Mouse (Mus musculus): ENCODE results near the gene Fgfr2. TPM values are rescaled to one million over a fixed set of nuclear protein-coding genes. Genes with fewer than 3 reads are reported as not detected.
"Not testable (repeated sequence)": the region's sequence is repeated elsewhere in the genome, so short reads cannot be mapped to it uniquely, and the experiment has no call there.

Fgfr2 gene
- polyA plus RNA-seq, 1 experiment from 2014 or later, result 18.5 TPM

DNA sequence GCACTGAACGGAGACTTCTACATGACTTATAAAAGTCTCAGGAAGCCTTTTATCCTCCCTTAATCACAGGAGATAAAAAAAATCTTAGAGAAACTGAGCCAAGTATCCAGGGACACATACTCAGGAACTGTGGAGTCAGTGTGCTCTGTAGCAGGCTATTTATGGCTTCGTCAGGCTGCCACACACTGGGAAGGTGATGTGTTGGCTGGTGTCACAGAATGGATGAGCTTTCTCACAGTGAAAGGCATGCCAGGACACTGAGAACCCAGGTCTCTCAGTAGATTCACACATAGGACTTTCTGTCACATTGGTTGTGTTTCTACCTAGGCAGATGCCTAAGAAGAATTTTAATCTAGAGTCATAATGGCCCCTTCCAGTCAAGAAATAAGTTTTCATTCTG is 2008.7 kb downstream of the Fgfr2 start:
- no peak overlapping the region for H3K4me2 ChIP-seq
- H3K36me3 ChIP-seq, result no peaks in the 10 kb centered on the region
- 61% methylated on average over 2 of the region's 2 CpGs for WGBS (ENCODE audit: insufficient replicate concordance)
- H3K27ac ChIP-seq, result no peak overlapping the region
- H3K4me3 ChIP-seq, result no peak overlapping the region
- H3K4me1 ChIP-seq, result no peaks in the 10 kb centered on the region
- no peak overlapping the region for H3K9ac ChIP-seq
- no peak for ATAC-seq
- no peaks in the 10 kb centered on the region for H3K9me3 ChIP-seq (replicated peaks)
- H3K27me3 ChIP-seq (replicated peaks), result no peaks in the 10 kb centered on the region

DNA sequence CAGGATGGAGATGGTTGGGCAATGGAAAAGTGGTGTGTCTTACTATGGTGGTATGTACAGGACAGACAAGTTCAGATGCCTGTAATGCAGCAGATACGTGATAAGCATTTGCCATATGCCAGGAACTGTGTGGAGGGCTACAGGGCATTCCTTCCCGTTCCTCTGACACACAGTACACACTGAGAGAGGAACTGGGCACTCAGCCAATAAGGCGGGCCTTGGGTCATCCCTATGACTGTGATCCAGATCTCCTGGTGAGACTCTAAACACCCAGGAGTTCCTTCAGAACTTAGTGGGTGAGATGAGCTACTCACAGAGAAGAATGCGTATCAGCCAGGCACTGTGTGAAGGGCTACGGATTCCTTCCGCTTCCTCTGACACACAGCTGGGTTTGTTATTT is 2009.5 kb downstream of the Fgfr2 start:
- Histone ChIP-seq H3K27ac (no peak overlapping the region), H3K9ac (no peak overlapping the region), H3K4me3 (no peak overlapping the region), H3K4me2 (no peak overlapping the region), H3K27me3 (replicated peaks) (no peaks in the 10 kb centered on the region), H3K4me1 (no peaks in the 10 kb centered on the region), H3K9me3 (replicated peaks) (no peaks in the 10 kb centered on the region), H3K36me3 (no peaks in the 10 kb centered on the region)
- no peak for ATAC-seq
- 56% methylated on average over 6 of the region's 6 CpGs for WGBS (ENCODE audit: insufficient replicate concordance)

GRCm38 (mm10) chr7:131112486-131112885 is 2010.7 kb downstream of the Fgfr2 start:
- 17% methylated on average over 3 of the region's 3 CpGs for WGBS (ENCODE audit: insufficient replicate concordance)
- no peak overlapping the region for H3K4me2 ChIP-seq
- H3K4me3 ChIP-seq, result no peak overlapping the region
- ATAC-seq, result no peak
- H3K27ac ChIP-seq, result no peak overlapping the region
- no peaks in the 10 kb centered on the region for H3K9me3 ChIP-seq (replicated peaks)
- no peak overlapping the region for H3K9ac ChIP-seq
- H3K4me1 ChIP-seq, result no peaks in the 10 kb centered on the region
- H3K36me3 ChIP-seq, result no peaks in the 10 kb centered on the region
- no peaks in the 10 kb centered on the region for H3K27me3 ChIP-seq (replicated peaks)

- H3K27ac ChIP-seq; H3K4me1 ChIP-seq; ATAC-seq; H3K36me3 ChIP-seq; H3K27me3 ChIP-seq (replicated peaks); H3K4me3 ChIP-seq; H3K9me3 ChIP-seq (replicated peaks); H3K9ac ChIP-seq; H3K4me2 ChIP-seq: not testable (repeated sequence)
- 62% methylated on average over 9 of the region's 9 CpGs for WGBS (ENCODE audit: insufficient replicate concordance)
Observed at GRCm38 (mm10) chr7:131082403-131082802, 2040.7 kb downstream of the Fgfr2 start.

DNA sequence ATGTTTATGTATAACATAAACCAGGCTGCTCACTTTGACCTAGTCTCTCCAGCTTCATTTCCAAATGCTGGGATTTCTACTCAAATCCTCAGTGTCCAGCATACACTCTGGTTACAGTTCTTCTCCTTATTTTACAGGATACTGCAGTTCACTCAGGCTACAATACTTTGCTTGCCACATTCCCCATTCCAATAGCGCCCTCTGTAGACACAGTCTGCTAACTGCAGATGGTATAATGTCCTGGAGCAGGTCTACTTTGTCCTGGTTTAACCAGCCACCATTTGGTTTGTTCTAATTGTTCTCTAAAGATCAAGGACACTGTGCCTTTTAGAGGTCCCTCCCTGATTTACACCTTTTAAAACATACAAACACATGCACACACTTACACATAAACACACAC is 2047.2 kb downstream of the Fgfr2 start:
- Histone ChIP-seq H3K9me3 (replicated peaks) (no peaks in the 10 kb centered on the region), H3K27ac (no peak overlapping the region), H3K36me3 (no peaks in the 10 kb centered on the region), H3K27me3 (replicated peaks) (no peaks in the 10 kb centered on the region), H3K4me3 (no peak overlapping the region), H3K4me2 (no peak overlapping the region), H3K4me1 (no peaks in the 10 kb centered on the region), H3K9ac (no peak overlapping the region)
- WGBS (ENCODE audit: insufficient replicate concordance), result 0% methylated on average over 1 of the region's 1 CpGs
- ATAC-seq, result no peak

DNA sequence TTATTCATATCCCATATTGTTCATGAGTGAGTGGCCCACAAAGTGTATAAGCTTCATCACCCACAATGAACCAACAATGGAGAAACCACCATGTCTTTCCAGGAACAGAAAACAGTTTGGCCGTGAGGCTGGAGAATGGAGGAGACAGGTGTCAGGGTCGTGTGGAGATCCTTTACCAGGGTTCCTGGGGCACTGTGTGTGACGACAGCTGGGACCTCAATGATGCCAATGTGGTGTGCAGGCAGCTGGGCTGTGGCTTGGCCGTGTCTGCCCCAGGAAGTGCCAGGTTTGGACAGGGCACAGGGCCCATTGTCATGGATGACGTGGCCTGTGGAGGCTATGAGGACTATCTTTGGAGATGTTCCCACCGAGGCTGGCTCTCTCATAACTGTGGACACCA is 2049.1 kb downstream of the Fgfr2 start:
- H3K9me3 ChIP-seq (replicated peaks); H3K9ac ChIP-seq; ATAC-seq; H3K4me1 ChIP-seq; H3K27me3 ChIP-seq (replicated peaks); H3K4me3 ChIP-seq; H3K4me2 ChIP-seq; H3K36me3 ChIP-seq; H3K27ac ChIP-seq: not testable (repeated sequence)
- WGBS (ENCODE audit: insufficient replicate concordance), result 59% methylated on average over 6 of the region's 6 CpGs

DNA sequence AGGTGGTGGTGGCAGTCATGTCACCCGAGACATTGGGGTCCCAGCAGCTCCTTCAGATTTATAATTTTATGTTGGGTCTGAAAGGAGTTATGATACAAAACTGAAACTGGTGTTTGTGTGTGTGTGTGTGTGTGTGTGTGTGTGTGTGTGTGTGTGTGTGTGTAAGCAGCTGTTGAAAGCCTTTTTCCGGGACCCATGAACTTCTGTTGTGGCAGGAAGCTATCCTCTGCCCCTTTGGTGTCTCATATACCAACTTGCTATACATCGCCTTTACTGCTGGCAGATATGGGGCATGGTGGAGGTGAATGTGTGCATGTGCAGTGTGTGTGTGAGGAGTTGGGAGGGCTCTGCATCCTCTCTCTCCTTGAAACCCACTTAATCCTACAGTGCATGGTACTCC is 2049.7 kb downstream of the Fgfr2 start:
- H3K9me3 ChIP-seq (replicated peaks); H3K36me3 ChIP-seq; H3K4me1 ChIP-seq; H3K4me2 ChIP-seq; H3K9ac ChIP-seq; H3K27ac ChIP-seq; H3K27me3 ChIP-seq (replicated peaks); H3K4me3 ChIP-seq; ATAC-seq: not testable (repeated sequence)
- 66% methylated on average over 3 of the region's 3 CpGs for WGBS (ENCODE audit: insufficient replicate concordance)

- not testable (repeated sequence) for H3K27ac ChIP-seq; H3K4me3 ChIP-seq; H3K27me3 ChIP-seq (replicated peaks); H3K9ac ChIP-seq; H3K4me1 ChIP-seq; H3K36me3 ChIP-seq; H3K9me3 ChIP-seq (replicated peaks); ATAC-seq; H3K4me2 ChIP-seq
- WGBS (ENCODE audit: insufficient replicate concordance), result 0% methylated on average over 1 of the region's 1 CpGs
Observed at GRCm38 (mm10) chr7:131068191-131068590, 2055.0 kb downstream of the Fgfr2 start.

DNA sequence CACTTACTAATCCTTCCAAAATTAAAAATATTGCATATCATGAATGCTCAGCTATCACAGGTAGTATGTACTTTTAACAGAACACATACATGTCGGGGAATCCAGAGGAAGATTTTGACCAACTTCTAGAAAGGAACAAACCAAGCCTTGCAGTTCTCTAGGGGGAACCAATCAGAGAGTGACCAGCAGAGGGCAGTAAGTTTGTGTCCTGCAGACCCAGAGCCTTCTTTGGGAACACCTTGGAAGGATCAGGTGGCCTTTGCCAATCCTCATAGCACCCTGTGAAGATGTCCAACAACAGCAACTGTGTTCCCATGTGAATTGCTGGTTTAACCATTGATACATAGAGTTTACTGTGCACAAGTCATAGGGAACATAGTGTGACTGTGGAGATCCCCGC is 2060.6 kb downstream of the Fgfr2 start:
- Histone ChIP-seq H3K9me3 (replicated peaks) (no peaks in the 10 kb centered on the region), H3K27me3 (replicated peaks) (no peaks in the 10 kb centered on the region), H3K27ac (no peak overlapping the region), H3K4me1 (no peaks in the 10 kb centered on the region), H3K4me3 (no peak overlapping the region), H3K36me3 (no peaks in the 10 kb centered on the region), H3K9ac (no peak overlapping the region), H3K4me2 (no peak overlapping the region)
- 67% methylated on average over 2 of the region's 2 CpGs for WGBS (ENCODE audit: insufficient replicate concordance)
- ATAC-seq, result no peak

- H3K4me3 ChIP-seq; H3K27me3 ChIP-seq (replicated peaks); H3K4me1 ChIP-seq; H3K27ac ChIP-seq; H3K9ac ChIP-seq; H3K4me2 ChIP-seq; H3K36me3 ChIP-seq; H3K9me3 ChIP-seq (replicated peaks); ATAC-seq: not testable (repeated sequence)
- 53% methylated on average over 2 of the region's 2 CpGs for WGBS (ENCODE audit: insufficient replicate concordance)
Observed at GRCm38 (mm10) chr7:131059808-131060207, 2063.3 kb downstream of the Fgfr2 start.

DNA sequence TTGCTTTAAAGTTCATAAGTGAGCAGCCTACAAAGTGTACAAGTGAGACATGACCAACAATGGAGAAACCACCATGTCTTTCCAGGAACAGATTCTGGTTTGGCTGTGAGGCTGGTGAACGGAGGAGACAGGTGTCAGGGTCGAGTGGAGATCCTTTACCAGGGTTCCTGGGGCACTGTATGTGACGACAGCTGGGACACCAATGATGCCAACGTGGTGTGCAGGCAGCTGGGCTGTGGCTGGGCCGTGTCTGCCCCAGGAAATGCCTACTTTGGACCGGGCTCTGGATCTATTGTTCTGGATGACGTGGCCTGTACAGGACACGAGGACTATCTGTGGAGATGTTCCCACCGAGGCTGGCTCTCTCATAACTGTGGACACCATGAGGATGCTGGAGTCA is 2065.2 kb downstream of the Fgfr2 start:
- not testable (repeated sequence) for H3K27me3 ChIP-seq (replicated peaks); H3K9ac ChIP-seq; H3K27ac ChIP-seq; H3K36me3 ChIP-seq; H3K4me3 ChIP-seq; H3K9me3 ChIP-seq (replicated peaks); H3K4me1 ChIP-seq; H3K4me2 ChIP-seq; ATAC-seq
- 58% methylated on average over 9 of the region's 9 CpGs for WGBS (ENCODE audit: insufficient replicate concordance)

DNA sequence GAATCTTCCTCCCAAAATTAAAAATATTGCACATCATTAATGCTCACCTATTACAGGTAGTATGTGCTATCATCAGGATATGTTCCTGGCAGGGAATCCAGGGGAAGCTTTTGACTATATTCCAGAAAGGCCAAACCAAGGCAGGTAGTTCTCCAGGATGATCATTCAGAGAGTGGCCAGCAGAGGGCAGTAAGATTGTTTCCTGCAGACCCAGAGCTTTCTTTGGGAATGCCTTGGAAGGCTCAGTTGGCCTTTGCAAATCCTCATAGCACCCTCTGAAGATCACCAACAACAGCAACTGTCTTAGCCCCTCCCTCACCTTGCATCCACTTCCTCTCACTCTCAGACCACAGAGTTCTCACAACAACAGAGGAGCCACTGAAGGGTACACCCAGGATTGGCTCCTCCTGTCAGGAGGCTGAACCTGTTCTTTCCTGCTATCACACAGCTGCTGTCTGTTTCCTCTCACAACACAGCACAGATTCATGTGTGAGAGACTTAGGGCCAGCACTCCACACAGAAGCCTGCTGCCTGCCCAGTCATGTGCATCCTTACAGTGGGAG is 2068.3 kb downstream of the Fgfr2 start:
- Histone ChIP-seq H3K27ac (no peak overlapping the region), H3K9ac (no peak overlapping the region), H3K4me1 (no peaks in the 10 kb centered on the region), H3K9me3 (replicated peaks) (no peaks in the 10 kb centered on the region), H3K4me2 (no peak overlapping the region), H3K27me3 (replicated peaks) (no peaks in the 10 kb centered on the region), H3K4me3 (no peak overlapping the region), H3K36me3 (no peaks in the 10 kb centered on the region)
- no peak for ATAC-seq

- ATAC-seq; H3K9me3 ChIP-seq (replicated peaks); H3K36me3 ChIP-seq; H3K27ac ChIP-seq; H3K9ac ChIP-seq; H3K4me1 ChIP-seq; H3K27me3 ChIP-seq (replicated peaks); H3K4me3 ChIP-seq; H3K4me2 ChIP-seq: not testable (repeated sequence)
- 57% methylated on average over 8 of the region's 8 CpGs for WGBS (ENCODE audit: insufficient replicate concordance)
Observed at GRCm38 (mm10) chr7:131049829-131050228, 2073.3 kb downstream of the Fgfr2 start.

Data from liver, embryonic 12.5 days (tissue).